Comparison of ENCODE assay signal across 18 mouse cellular contexts in genomic region chr1:59567521-59567920, GRCm38 (mm10).
DNase-seq lines count a peak whose midpoint lies in the region.
"Had no signal": no experiment of that assay in that cellular context is flagged by ENCODE, and none has a peak within 500 bp of the region (broad histone marks: within the 10 kb centered on the region; RNA-seq: fewer than 3 reads in every experiment).

No protein-coding gene starts in this region.

- peak; percentile 56 for DNase-seq in heart, adult 11 months
- no peak for DNase-seq in heart, adult 9 months (ENCODE audit: low spot score in 2 of 2)
- DNase-seq in cerebellum, adult 11-12 months: peak; percentile 73
- peak; percentile 85 for DNase-seq in cerebellum, adult 9-10 months
- DNase-seq in cerebellum, postnatal 36 days: peak; percentile 65 to 70
- no peak for DNase-seq in spleen, postnatal 14 days (ENCODE audit: low spot score in 2 of 2)
- DNase-seq in ovary, postnatal 14 days (ENCODE audit: low spot score): no peak
- DNase-seq: adrenal gland, postnatal 25 days; embryo, embryonic 11 days; gastrocnemius, adult 2 months; gastrocnemius, postnatal 36 days; heart, adult 2 months; heart, postnatal 10 days; kidney, adult 11 months; kidney, postnatal 25 days; lung, postnatal 36 days; retina, postnatal 1 day; thymus, postnatal 14 days had no signal

Comparison
In these comparisons a context has a peak if more than half of its experiments do, and no peak if none do; other contexts are left out.
1. DNase-seq: peak in heart, adult 11 months (single experiment), cerebellum, adult 11-12 months (single experiment), cerebellum, adult 9-10 months (single experiment) and cerebellum, postnatal 36 days (2 of 2); none in heart, adult 9 months (0 of 2), spleen, postnatal 14 days (0 of 2) and ovary, postnatal 14 days (single experiment).